Mouse (Mus musculus): Measurements from ENCODE around the gene Ttll5. TPM values are rescaled to one million over a fixed set of nuclear protein-coding genes. Genes with fewer than 3 reads are reported as not detected.

Ttll5 gene
- polyA plus RNA-seq, 1 experiment from 2014 or later, result 19.9 TPM

GRCm38 (mm10) chr12:85969571-85969970, 145.1 kb downstream of the Ttll5 start:
- Histone ChIP-seq H3K9ac (ENCODE audit: low read length) (no peak overlapping the region), H3K4me2 (ENCODE audit: low read depth, low read length, severe bottlenecking) (no peak overlapping the region), H3K36me3 (ENCODE audit: control insufficient read depth, insufficient read depth, low read length) (no peaks in the 10 kb centered on the region), H3K27ac (ENCODE audit: low read depth, low read length) (no peak overlapping the region), H3K4me1 (replicated peaks; ENCODE audit: control insufficient read depth, insufficient read depth, low read length) (no peaks in the 10 kb centered on the region), H3K27me3 (ENCODE audit: control insufficient read depth, insufficient read depth, low read length) (no peaks in the 10 kb centered on the region), H3K9me3 (ENCODE audit: control insufficient read depth, low read length) (no peaks in the 10 kb centered on the region), H3K4me3 (ENCODE audit: low read depth, low read length) (no peak overlapping the region)
- WGBS, result 74% methylated on average over 5 of the region's 5 CpGs
- DNase-seq (ENCODE audit: low spot score) (no peak), ATAC-seq (replicated peaks; ENCODE audit: low FRiP score) (no peak)

- 72% methylated on average over 5 of the region's 5 CpGs for WGBS
- Histone ChIP-seq H3K27me3 (ENCODE audit: control insufficient read depth, insufficient read depth, low read length) (no peaks in the 10 kb centered on the region), H3K4me1 (replicated peaks; ENCODE audit: control insufficient read depth, insufficient read depth, low read length) (no peaks in the 10 kb centered on the region), H3K27ac (ENCODE audit: low read depth, low read length) (no peak overlapping the region), H3K9me3 (ENCODE audit: control insufficient read depth, low read length) (no peaks in the 10 kb centered on the region), H3K4me3 (ENCODE audit: low read depth, low read length) (no peak overlapping the region), H3K4me2 (ENCODE audit: low read depth, low read length, severe bottlenecking) (no peak overlapping the region), H3K9ac (ENCODE audit: low read length) (no peak overlapping the region), H3K36me3 (ENCODE audit: control insufficient read depth, insufficient read depth, low read length) (no peaks in the 10 kb centered on the region)
- DNase-seq (ENCODE audit: low spot score) (no peak), ATAC-seq (replicated peaks; ENCODE audit: low FRiP score) (no peak)
Observed at GRCm38 (mm10) chr12:85970191-85970590, 145.7 kb downstream of the Ttll5 start.

GRCm38 (mm10) chr12:85970803-85971202, 146.3 kb downstream of the Ttll5 start:
- no peak overlapping the region for H3K27ac ChIP-seq (ENCODE audit: low read depth, low read length)
- no peaks in the 10 kb centered on the region for H3K27me3 ChIP-seq (ENCODE audit: control insufficient read depth, insufficient read depth, low read length)
- WGBS, result 78% methylated on average over 2 of the region's 2 CpGs
- no peaks in the 10 kb centered on the region for H3K36me3 ChIP-seq (ENCODE audit: control insufficient read depth, insufficient read depth, low read length)
- H3K4me1 ChIP-seq (replicated peaks; ENCODE audit: control insufficient read depth, insufficient read depth, low read length), result no peaks in the 10 kb centered on the region
- ATAC-seq (replicated peaks; ENCODE audit: low FRiP score) (no peak), DNase-seq (ENCODE audit: low spot score) (no peak)
- no peak overlapping the region for H3K4me2 ChIP-seq (ENCODE audit: low read depth, low read length, severe bottlenecking)
- no peak overlapping the region for H3K4me3 ChIP-seq (ENCODE audit: low read depth, low read length)
- no peaks in the 10 kb centered on the region for H3K9me3 ChIP-seq (ENCODE audit: control insufficient read depth, low read length)
- no peak overlapping the region for H3K9ac ChIP-seq (ENCODE audit: low read length)

GRCm38 (mm10) chr12:85971655-85972054, 147.2 kb downstream of the Ttll5 start:
- Histone ChIP-seq H3K9ac (ENCODE audit: low read length) (no peak overlapping the region), H3K36me3 (ENCODE audit: control insufficient read depth, insufficient read depth, low read length) (no peaks in the 10 kb centered on the region), H3K27me3 (ENCODE audit: control insufficient read depth, insufficient read depth, low read length) (no peaks in the 10 kb centered on the region), H3K9me3 (ENCODE audit: control insufficient read depth, low read length) (no peaks in the 10 kb centered on the region), H3K4me2 (ENCODE audit: low read depth, low read length, severe bottlenecking) (no peak overlapping the region), H3K27ac (ENCODE audit: low read depth, low read length) (no peak overlapping the region), H3K4me3 (ENCODE audit: low read depth, low read length) (no peak overlapping the region), H3K4me1 (replicated peaks; ENCODE audit: control insufficient read depth, insufficient read depth, low read length) (no peaks in the 10 kb centered on the region)
- WGBS, result 89% methylated on average over 4 of the region's 4 CpGs
- ATAC-seq (replicated peaks; ENCODE audit: low FRiP score) (no peak), DNase-seq (ENCODE audit: low spot score) (no peak)

- 75% methylated on average over 4 of the region's 4 CpGs for WGBS
- no peaks in the 10 kb centered on the region for H3K27me3 ChIP-seq (ENCODE audit: control insufficient read depth, insufficient read depth, low read length)
- no peak overlapping the region for H3K27ac ChIP-seq (ENCODE audit: low read depth, low read length)
- no peak overlapping the region for H3K4me3 ChIP-seq (ENCODE audit: low read depth, low read length)
- no peak overlapping the region for H3K4me2 ChIP-seq (ENCODE audit: low read depth, low read length, severe bottlenecking)
- no peaks in the 10 kb centered on the region for H3K36me3 ChIP-seq (ENCODE audit: control insufficient read depth, insufficient read depth, low read length)
- ATAC-seq (replicated peaks; ENCODE audit: low FRiP score) (no peak), DNase-seq (ENCODE audit: low spot score) (no peak)
- H3K9ac ChIP-seq (ENCODE audit: low read length), result no peak overlapping the region
- H3K4me1 ChIP-seq (replicated peaks; ENCODE audit: control insufficient read depth, insufficient read depth, low read length), result no peaks in the 10 kb centered on the region
- no peaks in the 10 kb centered on the region for H3K9me3 ChIP-seq (ENCODE audit: control insufficient read depth, low read length)
Observed at GRCm38 (mm10) chr12:85973526-85973925, 149.1 kb downstream of the Ttll5 start.

- Histone ChIP-seq H3K27ac (ENCODE audit: low read depth, low read length) (no peak overlapping the region), H3K9me3 (ENCODE audit: control insufficient read depth, low read length) (no peaks in the 10 kb centered on the region), H3K36me3 (ENCODE audit: control insufficient read depth, insufficient read depth, low read length) (no peaks in the 10 kb centered on the region), H3K4me2 (ENCODE audit: low read depth, low read length, severe bottlenecking) (no peak overlapping the region), H3K4me3 (ENCODE audit: low read depth, low read length) (no peak overlapping the region), H3K27me3 (ENCODE audit: control insufficient read depth, insufficient read depth, low read length) (no peaks in the 10 kb centered on the region), H3K9ac (ENCODE audit: low read length) (no peak overlapping the region), H3K4me1 (replicated peaks; ENCODE audit: control insufficient read depth, insufficient read depth, low read length) (no peaks in the 10 kb centered on the region)
- no peak for ATAC-seq (replicated peaks; ENCODE audit: low FRiP score)
- WGBS, result 67% methylated on average over 4 of the region's 4 CpGs
- DNase-seq (ENCODE audit: low spot score), result no peak
Observed at GRCm38 (mm10) chr12:85974030-85974429, 149.6 kb downstream of the Ttll5 start.

- H3K4me1 ChIP-seq (replicated peaks; ENCODE audit: control insufficient read depth, insufficient read depth, low read length), result no peaks in the 10 kb centered on the region
- no peaks in the 10 kb centered on the region for H3K27me3 ChIP-seq (ENCODE audit: control insufficient read depth, insufficient read depth, low read length)
- ATAC-seq (replicated peaks; ENCODE audit: low FRiP score), result no peak
- DNase-seq (ENCODE audit: low spot score), result no peak
- H3K9me3 ChIP-seq (ENCODE audit: control insufficient read depth, low read length), result no peaks in the 10 kb centered on the region
- H3K27ac ChIP-seq (ENCODE audit: low read depth, low read length), result no peak overlapping the region
- H3K4me2 ChIP-seq (ENCODE audit: low read depth, low read length, severe bottlenecking), result no peak overlapping the region
- no peaks in the 10 kb centered on the region for H3K36me3 ChIP-seq (ENCODE audit: control insufficient read depth, insufficient read depth, low read length)
- no peak overlapping the region for H3K4me3 ChIP-seq (ENCODE audit: low read depth, low read length)
- 88% methylated on average over 5 of the region's 5 CpGs for WGBS
- no peak overlapping the region for H3K9ac ChIP-seq (ENCODE audit: low read length)
Observed at GRCm38 (mm10) chr12:85979996-85980395, 155.5 kb downstream of the Ttll5 start.

- no peaks in the 10 kb centered on the region for H3K27me3 ChIP-seq (ENCODE audit: control insufficient read depth, insufficient read depth, low read length)
- no peak overlapping the region for H3K27ac ChIP-seq (ENCODE audit: low read depth, low read length)
- no peak overlapping the region for H3K4me2 ChIP-seq (ENCODE audit: low read depth, low read length, severe bottlenecking)
- no peak for ATAC-seq (replicated peaks; ENCODE audit: low FRiP score)
- DNase-seq (ENCODE audit: low spot score), result no peak
- no peak overlapping the region for H3K4me3 ChIP-seq (ENCODE audit: low read depth, low read length)
- 88% methylated on average over 4 of the region's 4 CpGs for WGBS
- no peaks in the 10 kb centered on the region for H3K9me3 ChIP-seq (ENCODE audit: control insufficient read depth, low read length)
- H3K36me3 ChIP-seq (ENCODE audit: control insufficient read depth, insufficient read depth, low read length), result no peaks in the 10 kb centered on the region
- H3K4me1 ChIP-seq (replicated peaks; ENCODE audit: control insufficient read depth, insufficient read depth, low read length), result no peaks in the 10 kb centered on the region
- H3K9ac ChIP-seq (ENCODE audit: low read length), result no peak overlapping the region
Observed at GRCm38 (mm10) chr12:85985524-85985923, 161.1 kb downstream of the Ttll5 start.

GRCm38 (mm10) chr12:85986024-85986423, 161.6 kb downstream of the Ttll5 start:
- no peak for DNase-seq (ENCODE audit: low spot score)
- Histone ChIP-seq H3K9me3 (ENCODE audit: control insufficient read depth, low read length) (no peaks in the 10 kb centered on the region), H3K4me2 (ENCODE audit: low read depth, low read length, severe bottlenecking) (no peak overlapping the region), H3K4me1 (replicated peaks; ENCODE audit: control insufficient read depth, insufficient read depth, low read length) (no peaks in the 10 kb centered on the region), H3K4me3 (ENCODE audit: low read depth, low read length) (no peak overlapping the region), H3K36me3 (ENCODE audit: control insufficient read depth, insufficient read depth, low read length) (no peaks in the 10 kb centered on the region), H3K27ac (ENCODE audit: low read depth, low read length) (no peak overlapping the region), H3K9ac (ENCODE audit: low read length) (no peak overlapping the region), H3K27me3 (ENCODE audit: control insufficient read depth, insufficient read depth, low read length) (no peaks in the 10 kb centered on the region)
- no peak for ATAC-seq (replicated peaks; ENCODE audit: low FRiP score)
- 76% methylated on average over 7 of the region's 7 CpGs for WGBS
